Mouse (Mus musculus) ES-CJ7 (cell line): Measurements from ENCODE around the gene Dixdc1.

Source experiments
- DNase-seq: peaks from one replicate; pipeline ENCODE4 v3.0.0; 2011; ENCODE audit warnings: low read depth, low spot score

Gene Dixdc1

DNA sequence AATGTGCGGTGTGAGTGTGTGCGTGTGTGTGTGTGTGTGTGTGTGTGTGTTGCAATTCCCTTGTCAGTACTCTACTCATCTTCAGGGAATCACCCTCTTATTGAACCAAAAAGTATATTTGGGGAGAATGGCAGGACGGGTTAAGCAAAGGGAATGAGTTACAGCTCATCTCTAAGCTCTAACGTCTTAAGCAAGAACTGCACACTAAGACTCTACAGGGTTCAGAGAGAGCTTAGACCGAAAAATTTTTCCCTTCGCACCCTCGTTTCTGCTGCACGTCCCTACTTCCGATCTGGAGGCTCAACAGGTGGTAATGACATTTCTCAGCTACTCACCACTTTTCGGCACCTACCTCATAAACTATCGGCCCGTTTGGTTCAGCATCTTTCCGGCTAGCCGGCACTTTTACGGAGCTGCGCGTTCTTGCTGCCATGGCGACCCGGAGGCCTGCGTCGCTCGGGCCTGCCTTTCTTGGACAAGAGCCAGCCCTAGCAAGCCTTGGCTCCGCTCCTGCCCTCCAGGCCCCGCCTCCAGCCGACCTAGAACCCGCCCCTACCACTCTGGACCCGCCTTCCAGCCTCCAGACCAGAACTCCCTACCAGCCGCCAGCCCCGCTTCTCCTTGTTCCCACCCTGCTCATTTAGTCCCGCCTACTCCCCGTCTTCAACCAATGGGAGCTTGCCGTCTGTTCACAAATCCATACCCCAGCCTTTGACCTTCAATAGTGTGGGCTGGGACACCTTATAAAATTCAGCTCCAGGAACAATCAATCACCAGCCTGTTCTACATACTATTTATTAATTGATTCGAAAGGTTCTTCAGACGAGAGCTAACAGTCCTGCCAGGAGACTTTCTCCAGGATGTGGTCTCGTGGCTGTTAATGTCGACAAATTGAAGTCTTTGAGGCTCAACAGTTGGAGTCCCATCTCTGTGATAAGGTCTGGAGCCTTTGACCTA is at the start of gene Dixdc1:
TSS of gene Dixdc1 (minus strand) at position 604 of the 957 bp plus-strand sequence.
- peak; percentile 96 for DNase-seq

DNA sequence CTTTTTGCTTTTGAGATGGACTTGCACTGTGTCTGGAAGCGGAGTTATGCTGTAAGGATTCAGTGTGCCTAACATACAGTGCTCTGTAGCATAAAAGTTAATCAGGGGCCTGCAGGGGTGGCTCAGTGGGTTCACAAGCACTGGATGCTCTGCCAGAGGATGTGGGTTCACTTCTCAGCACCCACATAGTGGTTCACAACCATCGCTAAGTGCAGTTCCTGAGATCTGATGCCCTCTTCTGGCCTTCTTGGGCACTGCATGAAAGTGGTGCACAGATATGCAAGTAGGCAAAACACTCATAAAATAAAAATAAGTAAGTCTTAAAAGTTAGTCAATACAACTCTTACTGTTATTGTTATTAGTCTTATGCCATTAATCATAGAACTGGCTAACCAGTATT is 42.8 kb upstream of the Dixdc1 start:
- peak; percentile 58 for DNase-seq

DNA sequence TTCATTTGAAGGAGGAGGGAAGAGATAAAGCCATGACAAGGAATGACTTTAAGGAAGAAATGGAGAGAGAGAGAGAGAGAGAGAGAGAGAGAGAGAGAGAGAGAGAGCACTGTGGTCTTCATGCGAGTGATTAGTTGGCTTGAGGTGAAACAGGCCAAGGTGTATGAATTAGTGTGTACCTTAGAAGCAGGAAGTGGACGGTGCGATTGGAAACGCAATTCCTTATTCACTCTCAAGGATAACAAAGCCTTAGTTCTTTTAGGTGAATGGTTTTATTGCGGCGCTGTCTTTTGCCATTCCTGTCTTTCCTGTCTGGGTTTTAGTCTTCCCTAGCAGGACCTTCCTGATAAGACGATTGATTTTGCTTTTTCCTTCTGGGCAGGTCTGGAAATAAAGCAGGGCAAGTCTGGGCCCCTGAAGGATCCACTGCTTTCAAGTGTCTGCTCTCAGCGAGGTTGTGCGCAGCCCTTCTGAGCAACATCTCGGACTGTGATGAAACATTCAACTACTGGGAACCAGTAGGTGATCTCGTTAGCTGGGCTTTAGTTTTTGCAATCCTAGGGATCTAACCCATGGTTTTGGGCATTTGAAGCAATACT is 36.9 kb upstream of the Dixdc1 start:
- no peak for DNase-seq

DNA sequence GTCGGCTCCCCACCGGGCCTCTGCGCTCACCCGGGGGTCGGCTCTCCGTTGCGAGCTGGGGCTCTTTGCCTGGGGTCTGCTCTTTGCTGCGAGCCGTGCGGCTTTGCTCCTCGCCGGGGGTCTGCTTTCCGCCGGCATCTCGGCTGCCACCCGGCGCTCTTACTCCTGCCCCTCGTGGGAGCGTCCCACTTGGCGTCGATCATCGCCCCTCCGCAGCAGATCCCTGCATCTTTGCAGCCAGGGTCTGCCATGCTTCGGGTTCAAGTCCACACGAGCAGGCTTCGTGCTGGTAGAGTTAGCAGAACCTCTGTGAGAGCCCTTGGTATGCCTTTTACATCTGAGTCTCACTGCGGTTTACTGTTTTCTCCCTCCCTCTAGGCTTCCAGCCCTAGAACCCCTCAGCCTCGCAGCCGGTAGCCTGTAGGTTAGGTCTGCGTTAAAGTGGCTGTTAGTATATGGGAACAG is 36.4 kb upstream of the Dixdc1 start:
- DNase-seq: peak; percentile 34

DNA sequence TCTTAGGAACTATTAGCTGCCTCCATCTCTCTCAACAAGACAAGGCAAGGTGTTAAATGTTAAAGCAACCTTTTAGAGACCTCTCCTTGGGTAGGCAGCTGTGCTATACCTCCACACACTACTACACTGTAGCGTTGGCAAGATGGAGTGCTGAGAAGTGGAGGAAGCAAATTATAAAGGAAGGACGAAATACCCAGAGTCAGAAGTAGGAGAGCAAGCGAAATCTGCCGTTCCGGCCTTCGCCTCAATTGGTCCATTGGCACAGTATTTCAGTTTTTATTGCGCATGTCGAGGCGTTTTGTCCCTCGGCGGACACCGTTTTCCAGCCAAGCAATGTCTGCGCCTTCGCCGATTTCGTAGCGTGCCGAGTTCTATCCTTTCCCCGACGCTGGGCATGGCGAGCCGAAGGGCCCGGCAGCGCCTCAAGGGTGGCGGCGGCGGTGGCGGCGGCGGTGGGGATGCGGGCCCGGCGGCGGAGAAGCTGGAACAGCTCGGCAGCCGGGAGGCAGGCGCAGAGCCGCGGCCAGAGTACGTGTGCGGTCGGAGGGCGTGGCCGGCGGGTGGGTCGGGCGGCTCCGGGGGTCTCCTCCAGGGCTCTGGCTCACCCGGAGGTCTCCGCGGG is 35.8 kb upstream of the Dixdc1 start, which contains the start of the genes Alg9 and 1110032A03Rik:
TSS of gene Alg9 (plus strand) at position 29 of the 622 bp plus-strand sequence.
TSS of gene 1110032A03Rik (minus strand) at position 530 of the 622 bp plus-strand sequence.
- DNase-seq: peak; percentile 84

DNA sequence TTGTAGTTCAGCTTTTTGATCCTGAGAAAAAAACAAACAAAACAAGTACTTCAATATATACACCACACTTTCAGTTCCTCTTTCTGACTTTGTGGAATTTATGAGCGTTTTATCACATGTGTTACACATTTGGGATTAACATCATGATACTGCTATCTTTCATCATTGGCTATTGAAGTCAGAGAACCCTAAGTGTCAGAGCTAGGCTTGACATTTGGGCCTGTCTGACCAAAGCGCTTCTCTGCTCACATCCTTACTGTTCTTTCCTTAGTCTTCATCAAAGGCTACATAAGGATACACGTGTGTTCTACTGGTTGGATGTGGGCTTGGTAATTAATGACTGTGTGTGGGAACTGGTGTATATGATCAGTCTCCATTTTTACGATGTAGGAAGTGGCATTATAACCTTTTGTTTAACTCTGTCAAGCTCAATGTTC is 34.7 kb upstream of the Dixdc1 start:
- no peak for DNase-seq

DNA sequence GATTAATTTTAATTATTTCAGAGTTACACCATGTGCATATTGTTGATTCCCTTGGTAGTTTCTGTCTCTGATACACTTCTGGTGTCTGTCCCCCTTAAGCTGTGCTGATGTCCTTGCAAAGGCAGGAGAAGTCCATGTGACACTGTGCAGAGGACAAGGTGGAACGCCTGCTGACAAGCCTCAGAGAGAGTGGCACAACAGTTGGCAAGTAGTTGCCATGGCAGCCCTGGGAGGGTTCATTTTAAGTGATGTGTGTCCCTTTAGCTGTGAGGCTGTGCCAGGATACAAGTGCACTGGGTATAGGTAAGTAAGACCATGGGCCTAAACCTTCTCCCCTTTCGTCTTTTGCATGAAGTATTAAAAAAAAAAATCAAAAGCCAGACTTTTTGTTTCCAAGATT is 30.7 kb upstream of the Dixdc1 start:
- no peak for DNase-seq

DNA sequence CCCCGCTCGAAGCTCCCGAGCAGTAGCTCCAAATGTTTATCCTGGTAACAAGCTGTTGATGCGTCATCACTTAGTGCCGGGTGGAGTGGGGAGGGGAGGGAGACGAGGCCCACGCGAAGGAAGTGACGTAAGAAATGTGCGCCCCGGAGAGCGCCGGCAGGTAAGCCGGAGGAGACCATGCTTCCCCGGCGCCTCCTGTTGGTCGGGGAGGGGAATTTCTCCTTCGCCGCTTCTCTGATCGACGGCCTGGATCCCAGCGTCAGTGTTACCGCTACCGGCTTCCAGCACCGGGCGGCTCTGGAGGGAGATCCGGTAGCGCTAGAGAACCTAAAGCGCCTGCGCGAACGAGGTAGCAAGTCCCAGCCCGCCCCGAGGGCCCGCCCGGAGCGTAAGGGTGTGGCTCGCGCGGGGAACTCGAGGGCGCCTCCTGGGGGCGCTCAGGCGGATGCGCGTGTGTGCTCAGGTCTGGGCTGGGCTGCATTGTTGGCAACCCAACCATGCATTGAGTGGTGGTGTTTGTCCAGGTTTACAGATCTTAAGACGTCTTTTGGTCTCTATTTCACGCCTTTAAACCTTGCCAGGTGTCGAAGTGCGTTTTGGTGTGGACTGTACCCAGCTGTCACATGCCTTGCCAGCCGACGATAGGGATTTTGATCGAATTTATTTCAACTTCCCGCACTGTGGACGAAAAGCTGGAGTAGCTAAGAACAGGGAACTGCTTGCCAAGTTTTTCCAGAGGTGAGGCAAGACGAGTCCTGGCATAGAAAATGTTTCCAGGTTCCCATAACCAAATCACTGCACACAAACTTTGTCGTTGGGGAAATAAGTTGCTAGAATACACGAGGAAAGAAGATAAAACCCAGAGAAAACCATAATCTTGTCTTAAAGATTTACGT is 29.0 kb upstream of the Dixdc1 start, which contains the start of gene Fdxacb1:
TSS of gene Fdxacb1 (plus strand) at position 130 of the 896 bp plus-strand sequence.
- DNase-seq: peak; percentile 98

DNA sequence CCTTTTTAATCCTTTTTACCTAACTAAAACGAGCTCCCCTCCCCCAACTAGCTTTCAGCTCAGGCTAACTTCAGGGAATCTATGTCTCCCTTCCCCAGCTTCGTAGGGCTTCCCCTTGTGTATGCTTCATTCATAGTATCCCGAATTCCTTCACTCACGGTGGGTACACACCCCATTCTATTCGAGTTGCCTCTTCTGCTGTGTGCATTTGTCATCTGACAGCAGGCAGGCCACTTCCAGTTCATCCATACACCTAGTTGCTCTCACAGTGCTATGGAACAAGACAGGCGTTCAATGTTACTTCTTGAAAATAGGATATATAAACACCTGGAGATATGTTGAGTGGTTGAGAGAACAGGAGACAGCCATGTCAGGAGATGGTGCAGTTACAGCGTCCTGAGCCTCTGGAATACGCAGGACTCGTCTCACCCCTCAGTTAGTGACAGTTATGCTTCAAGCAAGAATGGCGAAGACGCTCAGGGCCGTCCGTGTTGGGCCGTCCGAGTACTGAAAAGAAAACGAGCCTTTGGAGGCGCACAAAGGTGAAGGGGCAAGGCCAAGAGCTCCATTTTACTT is 28.3 kb upstream of the Dixdc1 start:
- no peak for DNase-seq

DNA sequence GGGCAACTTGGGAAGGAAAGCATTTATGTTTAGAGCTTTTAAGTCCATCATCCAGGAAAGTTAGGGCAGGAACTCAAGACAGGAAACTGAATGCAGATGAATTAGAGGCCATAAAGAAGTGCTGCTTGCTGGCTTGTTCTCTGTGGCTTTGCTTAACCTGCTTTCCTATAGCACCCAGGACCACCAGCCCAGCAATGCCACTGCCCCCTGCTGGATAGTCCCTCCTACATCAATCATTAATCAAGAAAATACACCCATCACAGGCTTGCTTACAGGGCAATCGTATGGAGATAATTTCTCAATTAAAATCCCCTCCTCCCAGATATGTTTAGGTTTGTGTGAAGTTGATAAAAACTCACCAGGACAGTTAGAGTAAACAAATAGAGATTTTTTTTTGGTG is 24.0 kb upstream of the Dixdc1 start:
- DNase-seq: no peak

DNA sequence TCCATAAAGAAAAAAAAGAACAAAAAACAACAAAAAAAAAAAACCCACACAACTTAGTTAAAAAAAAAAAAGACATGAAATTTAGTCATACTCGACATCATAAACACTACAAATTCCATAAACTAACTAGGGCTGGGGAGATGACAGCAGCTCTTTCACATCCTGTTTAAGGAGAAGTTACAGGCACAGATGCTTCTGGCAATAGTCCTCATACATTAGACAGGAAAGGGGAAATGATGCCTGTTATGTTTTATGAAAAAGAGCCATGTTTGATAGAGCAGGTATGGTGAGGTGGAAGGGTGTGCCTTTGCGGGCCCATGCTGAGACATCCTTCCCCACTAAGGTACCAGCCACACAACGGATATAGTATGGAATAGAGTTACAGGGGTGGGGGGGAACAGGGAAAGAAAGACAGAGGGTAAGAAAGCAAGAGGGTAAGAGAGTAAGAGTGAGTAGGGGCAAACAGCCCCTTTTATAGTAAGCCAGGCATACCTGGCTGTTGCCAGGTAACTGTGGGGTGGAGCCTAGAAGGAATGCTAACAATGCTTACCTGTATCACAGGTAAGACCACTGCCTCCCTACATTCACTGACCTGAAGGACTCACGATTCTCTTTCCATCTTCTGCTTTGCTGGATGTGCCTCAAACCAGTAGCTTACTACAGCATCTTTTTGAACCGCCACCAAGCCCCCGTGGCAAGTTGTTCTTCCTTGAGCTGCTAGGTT is 22.4 kb upstream of the Dixdc1 start:
- DNase-seq: no peak

DNA sequence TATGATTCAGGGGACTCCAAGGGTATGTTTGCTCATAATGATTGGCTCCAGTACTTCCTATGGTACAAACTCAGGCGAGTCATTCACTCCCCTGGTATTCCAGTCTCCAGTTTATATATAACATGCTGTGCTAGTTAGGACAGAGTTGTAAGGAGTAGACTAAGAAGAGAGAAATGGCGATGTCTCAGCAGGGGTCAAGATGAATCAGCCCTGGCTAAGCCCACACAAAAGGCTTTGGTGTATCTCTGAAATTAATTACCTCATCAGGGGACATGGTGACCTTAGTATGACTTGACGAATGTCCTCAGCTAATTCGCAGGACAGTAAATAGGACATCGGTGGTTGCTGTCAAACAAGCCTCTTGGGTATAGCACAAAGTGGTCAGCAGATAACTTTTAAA is 17.4 kb upstream of the Dixdc1 start:
- no peak for DNase-seq

DNA sequence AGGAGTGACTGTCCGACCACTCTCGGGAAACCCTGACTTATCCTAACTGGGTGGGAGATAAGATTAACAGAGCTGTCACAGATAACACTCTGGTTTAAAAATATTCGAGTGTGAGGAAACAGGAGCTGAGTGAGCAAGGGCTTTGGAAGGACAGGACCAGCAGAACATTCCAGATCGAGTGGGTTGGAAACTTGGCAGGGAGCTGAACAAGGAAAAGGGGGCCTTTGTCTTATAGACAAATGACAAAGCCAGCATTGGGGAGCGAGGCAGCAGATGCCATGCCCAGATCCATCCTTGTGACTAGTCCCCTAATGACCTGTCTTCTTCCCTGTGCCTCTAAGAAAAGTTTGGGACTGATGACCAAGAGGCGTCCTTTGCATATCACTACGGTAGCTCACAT is 14.6 kb upstream of the Dixdc1 start:
- no peak for DNase-seq

DNA sequence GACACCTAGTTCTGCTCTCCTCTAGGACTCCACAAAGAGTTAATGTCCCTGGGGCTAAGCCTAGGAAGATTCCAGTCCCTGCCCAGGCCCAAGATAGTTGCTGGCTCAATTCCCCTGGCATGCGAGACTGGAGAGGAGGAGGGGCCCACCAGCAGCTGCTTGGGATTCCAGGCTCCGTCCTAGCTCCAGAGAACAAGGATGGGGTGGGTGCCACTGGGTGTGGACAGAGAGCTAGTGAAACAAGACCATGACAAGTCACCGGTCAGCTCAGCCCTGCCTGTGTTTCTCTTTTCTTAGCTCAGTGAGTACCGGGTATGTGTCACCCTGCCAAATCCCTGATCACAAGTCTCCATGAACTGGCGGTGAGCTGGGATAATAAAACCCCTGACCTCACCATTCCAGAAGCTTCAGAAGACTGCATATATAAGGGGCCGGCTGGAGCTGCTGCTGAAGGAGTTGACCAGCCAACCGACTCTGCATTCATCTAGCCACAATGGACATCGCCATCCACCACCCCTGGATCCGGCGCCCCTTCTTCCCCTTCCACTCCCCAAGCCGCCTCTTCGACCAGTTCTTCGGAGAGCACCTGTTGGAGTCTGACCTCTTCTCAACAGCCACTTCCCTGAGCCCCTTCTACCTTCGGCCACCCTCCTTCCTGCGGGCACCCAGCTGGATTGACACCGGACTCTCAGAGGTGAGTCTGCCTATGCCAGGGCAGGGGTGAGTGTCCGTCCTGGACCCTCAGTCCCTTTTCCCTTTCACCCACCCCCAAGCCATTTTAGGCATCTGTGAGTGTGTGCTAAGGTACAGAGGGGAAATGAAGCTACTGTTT is 13.7 kb upstream of the Dixdc1 start:
- no peak for DNase-seq

DNA sequence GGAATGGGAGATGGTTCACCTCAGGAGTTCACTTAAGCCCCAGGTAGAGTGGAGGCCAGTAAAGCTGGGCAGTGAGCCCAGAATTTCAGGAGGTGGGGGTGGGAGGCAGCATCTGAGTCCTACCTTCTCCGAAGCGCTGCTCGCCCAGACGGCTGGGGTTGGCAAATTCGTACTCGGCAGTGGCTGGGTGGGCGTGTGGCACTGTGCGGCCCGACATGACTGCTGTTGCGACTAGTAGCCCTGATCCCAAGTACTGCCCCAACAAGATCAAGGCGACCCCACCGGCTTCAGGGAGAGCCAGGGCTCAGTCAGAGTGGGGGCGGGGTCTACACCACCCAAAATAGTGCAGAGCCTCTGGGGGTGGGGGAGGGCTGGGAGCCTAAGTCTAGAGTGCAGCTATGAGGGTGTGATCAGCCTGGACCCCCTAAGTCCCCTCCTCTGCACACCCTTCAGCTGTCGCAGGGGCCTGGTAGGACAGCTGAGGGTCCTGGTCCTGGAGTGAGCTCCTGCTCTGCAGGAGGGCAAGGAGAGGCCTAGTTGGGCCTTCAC is 12.8 kb upstream of the Dixdc1 start, which contains the start of gene Hspb2:
TSS of gene Hspb2 (minus strand) at position 301 of the 549 bp plus-strand sequence.
- DNase-seq: no peak

DNA sequence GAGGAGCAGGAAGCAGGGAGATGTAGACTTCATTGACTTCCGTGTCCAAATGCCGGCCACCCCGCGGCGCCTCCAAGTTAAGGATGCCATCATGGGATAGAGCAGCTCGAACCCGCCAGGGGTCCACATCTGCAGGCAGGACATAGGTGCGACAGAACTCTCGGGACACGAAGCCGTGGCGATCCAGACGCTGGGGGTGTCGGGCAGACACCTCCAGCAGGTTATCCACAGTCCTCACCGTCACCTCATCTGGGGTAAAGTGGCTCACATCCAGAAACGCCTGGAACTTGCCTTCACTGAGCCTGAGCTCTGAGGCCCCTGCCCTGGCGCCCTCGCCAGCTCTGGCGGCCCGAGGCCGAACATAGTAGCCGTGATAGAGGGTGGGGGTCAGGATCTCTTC is 12.0 kb upstream of the Dixdc1 start, which contains the start of gene Cryab:
TSS of gene Cryab (plus strand) at position 3 of the 400 bp plus-strand sequence.
- DNase-seq: no peak

DNA sequence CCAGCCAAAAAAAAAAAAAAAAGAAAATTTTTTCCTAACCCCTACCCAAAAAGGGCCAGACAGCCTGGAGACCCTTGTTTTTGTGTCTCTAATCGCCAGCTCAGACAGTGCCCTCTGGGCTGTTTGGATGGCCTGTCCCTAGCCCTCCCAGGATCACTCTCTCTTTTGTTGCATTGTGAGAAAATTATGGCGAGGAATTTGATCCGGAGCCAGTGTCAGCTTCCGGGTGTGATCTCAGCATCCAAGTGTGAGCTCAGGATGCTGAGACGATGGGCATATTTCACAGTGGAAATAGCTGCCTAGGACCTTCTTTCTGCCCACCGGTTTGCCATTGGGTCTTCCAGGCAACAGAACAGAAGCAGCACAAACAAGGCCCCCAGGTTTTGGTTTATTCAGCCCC is 11.4 kb upstream of the Dixdc1 start:
- DNase-seq: no peak

DNA sequence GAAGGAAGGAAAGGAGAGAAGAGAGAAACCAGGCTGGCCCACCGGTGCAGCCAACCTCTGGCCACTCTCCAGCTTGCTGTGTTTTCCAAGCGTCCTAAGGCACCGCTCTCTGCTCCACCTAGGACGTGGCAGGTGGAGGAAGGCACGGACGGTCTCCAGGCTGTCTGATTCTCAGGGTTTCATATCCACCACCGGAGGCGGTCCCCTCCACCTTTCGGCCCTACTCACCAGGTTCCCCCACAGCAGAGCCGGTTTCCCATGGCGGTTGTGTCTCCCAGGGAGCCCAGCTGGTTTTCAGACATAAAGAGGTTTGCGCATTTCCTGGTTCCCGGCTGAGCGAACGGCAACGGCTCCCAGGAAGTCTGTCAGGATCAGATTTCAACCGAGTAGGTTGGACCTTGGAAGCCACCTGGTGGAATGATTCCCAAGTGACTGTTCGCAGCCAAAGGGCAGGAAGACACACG is 6.9 kb upstream of the Dixdc1 start, which contains the start of gene 2310030G06Rik:
TSS of gene 2310030G06Rik (minus strand) at position 323 of the 464 bp plus-strand sequence.
- peak; percentile 79 for DNase-seq
